Mouse (Mus musculus) lung, postnatal 0 days (tissue): Measurements from ENCODE around the gene Pidd1. TPM values are rescaled to one million over a fixed set of nuclear protein-coding genes. Genes with fewer than 3 reads are reported as not detected.

Experiments used
- ATAC-seq: fragments of 200-750 bp; cut with Nextera tagmentation; 2 replicates; pipeline ENCODE4 v1.8.0; 2017; ENCODE audit warnings: moderate library complexity
- DNase-seq: peaks from one replicate; pipeline ENCODE4 v3.0.0-alpha.2; 2016; ENCODE audit warnings: low spot score
- H3K27ac ChIP-seq: fragments of 300-500 bp; sonication (generic); 2 replicates; pipeline ENCODE4 v1.5.1; 2014; ENCODE audit warnings: antibody characterized with exemption, mild to moderate bottlenecking, low read length, mixed read lengths
- H3K27me3 ChIP-seq: fragments of 300-500 bp; sonication (generic); replicated peaks from 2 replicates; pipeline ENCODE4 v1.6.1; 2014; ENCODE audit warnings: low read length, mixed read lengths; ENCODE audit not compliant: insufficient read depth
- H3K36me3 ChIP-seq: fragments of 300-500 bp; sonication (generic); 2 replicates; pipeline ENCODE4 v1.6.1; 2014; ENCODE audit warnings: low read length, mixed read lengths; ENCODE audit not compliant: insufficient read depth
- H3K4me1 ChIP-seq: fragments of 300-500 bp; sonication (generic); 2 replicates; pipeline ENCODE4 v1.6.1; 2014; ENCODE audit warnings: antibody characterized with exemption, low read depth, low read length, mixed read lengths; ENCODE audit not compliant: insufficient read depth
- H3K4me2 ChIP-seq: fragments of 300-500 bp; sonication (generic); replicated peaks from 2 replicates; pipeline ENCODE4 v1.6.1; 2014; ENCODE audit warnings: low read depth, mild to moderate bottlenecking, low read length, moderate library complexity, mixed read lengths
- H3K4me3 ChIP-seq: fragments of 300-500 bp; sonication (generic); 2 replicates; pipeline ENCODE4 v1.5.1; 2014; ENCODE audit warnings: low read depth, low read length
- H3K9ac ChIP-seq: fragments of 300-500 bp; sonication (generic); replicated peaks from 2 replicates; pipeline ENCODE4 v1.6.1; 2014; ENCODE audit warnings: low read depth, mild to moderate bottlenecking
- H3K9me3 ChIP-seq: fragments of 300-500 bp; sonication (generic); 2 replicates; pipeline ENCODE4 v1.6.1; 2016; ENCODE audit warnings: low read length, mixed read lengths
- CTCF ChIP-seq: IDR thresholded peaks from 2 replicates; pipeline ENCODE4 v1.5.1; 2016; ENCODE audit warnings: antibody characterized with exemption, mild to moderate bottlenecking
- EP300 ChIP-seq: IDR thresholded peaks from 2 replicates; pipeline ENCODE4 v1.6.1; 2016; ENCODE audit warnings: antibody characterized with exemption, mild to moderate bottlenecking, control low read depth
- WGBS: fragments of 180-500 bp; shearing (Covaris S2); extraction: QIAGEN DNeasy Blood & Tissue Kit; methylation state at CpG from one replicate; pipeline ENCODE4 v1.1.7; 2014; 5-methylcytosine and 5-hydroxymethylcytosine counted together
- polyA plus RNA-seq: library from polyadenylated mRNA; unstranded; fragments of >200 nt; fragmentation: Nextera tagmentation; extraction: Ambion mirVana; gene quantifications from 2 replicates; pipeline ENCODE4 v1.2.1, GENCODE M21; 2015

Gene Pidd1
- polyA plus RNA-seq, 1 experiment from 2014 or later: 1.8 TPM

GRCm38 (mm10) chr7:141440613-141441012 lies 3.2 kb downstream of the Pidd1 start:
- Histone ChIP-seq H3K27me3 (no peaks in the 10 kb centered on the region), H3K4me1 (peaks cover 18% of the 10 kb centered on the region), H3K27ac (no peak overlapping the region), H3K9me3 (no peaks in the 10 kb centered on the region), H3K36me3 (no peaks in the 10 kb centered on the region), H3K4me3 (no peak overlapping the region), H3K9ac (no peak overlapping the region), H3K4me2 (no peak overlapping the region)
- ATAC-seq (0 out of 2 replicates have a peak, but pooled peaks have one; percentile 7), DNase-seq (peak; percentile 82)
- TF ChIP-seq EP300: no peak
- peak; percentile 85 for TF ChIP-seq CTCF
- 20% methylated on average over 6 of the region's 6 CpGs for WGBS

GRCm38 (mm10) chr7:141439811-141440210 lies 4.0 kb downstream of the Pidd1 start:
- peaks cover 21% of the 10 kb centered on the region for H3K4me1 ChIP-seq
- no peak overlapping the region for H3K27ac ChIP-seq
- no peak for DNase-seq
- no peaks in the 10 kb centered on the region for H3K27me3 ChIP-seq
- H3K9ac ChIP-seq: no peak overlapping the region
- ATAC-seq: no peak
- TF ChIP-seq CTCF (no peak), EP300 (no peak)
- WGBS: 96% methylated on average over 11 of the region's 11 CpGs
- no peak overlapping the region for H3K4me2 ChIP-seq
- H3K36me3 ChIP-seq: no peaks in the 10 kb centered on the region
- H3K9me3 ChIP-seq: no peaks in the 10 kb centered on the region
- H3K4me3 ChIP-seq: no peak overlapping the region

- H3K4me1 ChIP-seq: peaks cover 27% of the 10 kb centered on the region
- 93% methylated on average over 10 of the region's 10 CpGs for WGBS
- H3K4me2 ChIP-seq: no peak overlapping the region
- no peaks in the 10 kb centered on the region for H3K36me3 ChIP-seq
- no peak overlapping the region for H3K9ac ChIP-seq
- no peak overlapping the region for H3K4me3 ChIP-seq
- H3K27me3 ChIP-seq: no peaks in the 10 kb centered on the region
- no peak for ATAC-seq
- no peaks in the 10 kb centered on the region for H3K9me3 ChIP-seq
- no peak for DNase-seq
- TF ChIP-seq CTCF (no peak), EP300 (no peak)
- H3K27ac ChIP-seq: no peak overlapping the region
Observed at GRCm38 (mm10) chr7:141439140-141439679, 4.6 kb downstream of the Pidd1 start.

- TF ChIP-seq CTCF: no peak
- TF ChIP-seq EP300: no peak
- Histone ChIP-seq H3K9ac (no peak overlapping the region), H3K27me3 (no peaks in the 10 kb centered on the region), H3K4me2 (no peak overlapping the region), H3K4me3 (no peak overlapping the region), H3K36me3 (no peaks in the 10 kb centered on the region), H3K27ac (no peak overlapping the region), H3K9me3 (no peaks in the 10 kb centered on the region), H3K4me1 (peaks cover 25% of the 10 kb centered on the region)
- WGBS: 90% methylated on average over 12 of the region's 12 CpGs
- no peak for ATAC-seq
- DNase-seq: no peak
Observed at GRCm38 (mm10) chr7:141438201-141438968, 5.4 kb downstream of the Pidd1 start.

GRCm38 (mm10) chr7:141437178-141438120 lies 6.4 kb downstream of the Pidd1 start, which contains the start of gene Slc25a22:
Gene Slc25a22 (minus strand): TSS chr7:141437892.
- Histone ChIP-seq H3K9me3 (no peaks in the 10 kb centered on the region), H3K4me2 (peak within 1 kb of the TSS; percentile 86), H3K27ac (0 out of 2 replicates have a peak within 1 kb of the TSS, but pooled peaks have one; percentile 20), H3K4me1 (peaks cover 20% of the 10 kb centered on the region), H3K9ac (peak within 1 kb of the TSS; percentile 36), H3K36me3 (no peaks in the 10 kb centered on the region), H3K27me3 (no peaks in the 10 kb centered on the region), H3K4me3 (peak within 1 kb of the TSS; percentile 65)
- TF ChIP-seq EP300 (no peak), CTCF (peak; percentile 83)
- peak; percentile 86 for ATAC-seq
- WGBS: 5% methylated on average over 52 of the region's 53 CpGs
- DNase-seq: peak; percentile 87

GRCm38 (mm10) chr7:141436523-141436892 lies 7.3 kb downstream of the Pidd1 start:
- Histone ChIP-seq H3K27me3 (no peaks in the 10 kb centered on the region), H3K4me3 (peak overlapping the region; percentile 65; the same call in 1 of the 2 replicates), H3K9me3 (no peaks in the 10 kb centered on the region), H3K27ac (no peak overlapping the region), H3K36me3 (no peaks in the 10 kb centered on the region; the same call in 1 of the 2 replicates), H3K4me1 (peaks cover 20% of the 10 kb centered on the region), H3K9ac (no peak overlapping the region), H3K4me2 (peak overlapping the region; percentile 86)
- WGBS: 50% methylated on average over 2 of the region's 2 CpGs
- TF ChIP-seq CTCF (no peak), EP300 (no peak)
- ATAC-seq (no peak), DNase-seq (no peak)
